Mouse (Mus musculus) A20 (cell line): ENCODE measurements at regions not wholly inside any gene's neighbourhood (a gene's known extent, or its start where the extent isn't known, plus 50 kb on each side); places are given as distances from the start of the nearest gene placed in this dataset.

Source experiments
- DNase-seq: peaks from one replicate; pipeline ENCODE4 v3.0.0-alpha.2; 2011; ENCODE audit warnings: low read depth, low spot score

- no peak for DNase-seq
These were observed 88.0 kb downstream of the Tent5c start for GRCm38 (mm10) chr3:100401080-100401479.

GRCm38 (mm10) chr3:100397491-100397890 lies 91.6 kb downstream of the Tent5c start:
- no peak for DNase-seq

- no peak for DNase-seq
These were observed 94.1 kb downstream of the Tent5c start for GRCm38 (mm10) chr3:100394911-100395604.

- DNase-seq = no peak
These were observed 95.2 kb downstream of the Tent5c start for GRCm38 (mm10) chr3:100393956-100394355.

GRCm38 (mm10) chr3:100382181-100382580 lies 106.9 kb downstream of the Tent5c start:
- no peak for DNase-seq

GRCm38 (mm10) chr3:100381363-100381762 lies 107.8 kb downstream of the Tent5c start:
- DNase-seq = no peak

GRCm38 (mm10) chr3:100376162-100376561 lies 113.0 kb downstream of the Tent5c start:
- no peak for DNase-seq

GRCm38 (mm10) chr3:100366884-100367840 lies 122.0 kb downstream of the Tent5c start:
- no peak for DNase-seq

GRCm38 (mm10) chr3:100366447-100366846 lies 122.7 kb downstream of the Tent5c start:
- DNase-seq = no peak

GRCm38 (mm10) chr3:100365354-100365945 lies 123.7 kb downstream of the Tent5c start:
- DNase-seq = no peak

- DNase-seq = no peak
These were observed 124.4 kb downstream of the Tent5c start for GRCm38 (mm10) chr3:100364706-100365105.

GRCm38 (mm10) chr3:100362983-100363382 lies 126.1 kb downstream of the Tent5c start:
- no peak for DNase-seq

- no peak for DNase-seq
These were observed 129.1 kb downstream of the Tent5c start for GRCm38 (mm10) chr3:100360019-100360418.

- peak; percentile 70 for DNase-seq
These were observed 130.1 kb downstream of the Tent5c start for GRCm38 (mm10) chr3:100359036-100359435.

GRCm38 (mm10) chr3:100333478-100333877 lies 155.6 kb downstream of the Tent5c start:
- no peak for DNase-seq

GRCm38 (mm10) chr3:100318357-100318756 lies 156.2 kb upstream of the Wdr3 start:
- DNase-seq = no peak

- DNase-seq = no peak
These were observed 125.6 kb upstream of the Wdr3 start for GRCm38 (mm10) chr3:100287818-100288217.

- no peak for DNase-seq
These were observed 104.8 kb upstream of the Wdr3 start for GRCm38 (mm10) chr3:100266976-100267375.

GRCm38 (mm10) chr3:100264991-100265390 lies 102.8 kb upstream of the Wdr3 start:
- no peak for DNase-seq
